Mouse (Mus musculus) fat pad, adult 2 months (tissue): Measurements from ENCODE around the gene Oser1.

Source experiments
- DNase-seq: peaks from one replicate; pipeline ENCODE4 v3.0.0-alpha.2; 2011; ENCODE audit warnings: low read depth, low spot score; ENCODE audit errors: extremely low read depth

The Oser1 gene

DNA sequence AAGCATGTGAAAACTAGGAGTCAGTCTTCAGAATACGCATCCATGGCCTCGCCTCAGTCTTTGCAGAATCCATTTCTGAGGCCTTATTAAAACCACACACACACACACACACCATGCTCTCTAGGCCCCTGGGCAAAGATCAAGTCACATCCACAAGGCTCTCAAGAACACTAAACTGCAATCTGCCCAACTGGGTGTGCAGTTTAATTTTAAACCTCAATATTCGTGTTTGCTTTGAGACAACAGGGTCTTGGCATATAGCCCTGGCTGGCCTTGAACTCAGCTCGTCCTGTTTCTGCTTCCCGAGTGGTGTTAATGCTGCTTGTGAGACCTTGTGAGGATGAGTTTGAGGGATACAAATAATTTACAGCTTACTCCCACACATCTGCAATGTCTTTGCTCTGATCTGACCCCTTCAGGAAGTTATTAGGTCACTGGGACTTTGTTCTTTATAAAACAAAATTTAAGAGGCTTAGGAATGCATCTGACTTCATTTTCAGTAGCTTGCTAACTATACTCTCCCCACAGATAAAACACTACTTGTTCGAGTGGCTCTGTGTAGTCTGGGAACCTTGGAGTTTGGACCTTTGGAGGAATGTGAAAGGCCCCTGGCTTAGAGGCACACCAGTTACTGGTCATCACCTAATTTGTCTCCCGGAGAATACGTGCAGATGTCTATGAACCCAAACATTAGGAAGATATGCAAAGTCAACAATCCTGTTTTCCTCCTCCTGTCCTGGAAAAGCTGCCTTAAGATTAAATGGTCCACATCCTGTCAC, 20.3 kb downstream of the Oser1 start:
- no peak for DNase-seq

DNA sequence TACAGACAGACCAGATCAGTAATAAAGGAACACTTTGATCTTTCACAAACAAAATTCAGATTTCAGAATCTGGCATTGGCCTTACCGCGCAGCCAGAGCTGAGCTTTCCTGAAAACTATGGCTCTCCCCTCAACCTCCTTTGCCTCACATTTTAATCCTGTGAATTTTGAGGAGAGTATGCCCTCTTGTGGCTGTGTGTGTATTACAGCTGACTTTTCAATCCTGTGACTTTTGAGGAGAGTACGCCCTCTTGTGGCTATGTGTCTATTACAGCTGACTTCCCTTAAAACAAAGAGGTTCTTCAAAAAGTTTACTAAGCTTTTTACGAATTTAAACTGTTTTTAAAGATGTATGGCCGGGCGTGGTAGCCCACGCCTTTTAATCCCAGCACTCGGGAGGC, 23.3 kb downstream of the Oser1 start:
- no peak for DNase-seq

DNA sequence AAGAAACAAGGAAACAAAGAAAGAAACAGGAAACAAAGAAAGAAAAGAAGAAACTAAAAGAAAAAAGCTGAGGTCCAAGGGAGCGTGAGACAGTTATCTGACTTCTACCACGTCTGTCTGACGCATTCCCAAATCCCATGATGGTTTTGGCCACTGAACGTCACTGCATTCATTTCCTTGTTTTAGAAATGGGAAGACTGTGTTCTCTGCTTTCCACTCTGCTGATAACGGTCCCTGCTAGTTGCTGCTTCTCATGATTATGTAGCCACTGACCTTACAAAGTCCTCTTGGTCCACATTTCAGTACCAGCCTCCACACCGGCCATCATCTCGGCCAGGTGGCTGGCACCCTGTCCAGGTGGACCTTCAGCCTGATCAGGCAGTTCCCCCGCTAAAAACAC, 25.3 kb downstream of the Oser1 start:
- no peak for DNase-seq

DNA sequence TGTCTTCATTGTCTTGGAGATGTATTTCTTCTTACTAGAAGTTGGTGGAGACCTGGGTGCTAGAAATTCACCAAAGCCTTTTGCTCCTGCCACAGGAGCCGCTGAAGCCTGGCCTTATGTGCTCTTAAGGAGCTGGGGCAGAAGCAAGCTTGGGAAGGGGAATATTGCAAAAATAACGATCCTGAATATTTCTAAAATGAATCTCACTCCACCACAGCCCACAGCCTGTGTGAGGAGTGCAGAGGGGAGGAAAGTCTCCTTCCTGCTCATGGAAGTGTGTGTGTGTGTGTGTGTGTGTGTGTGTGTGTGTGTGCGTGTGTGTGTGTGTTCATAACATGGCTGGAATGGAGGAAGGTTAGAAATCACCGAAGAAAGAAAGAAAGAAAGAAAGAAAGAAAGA, 25.7 kb downstream of the Oser1 start:
- no peak for DNase-seq

DNA sequence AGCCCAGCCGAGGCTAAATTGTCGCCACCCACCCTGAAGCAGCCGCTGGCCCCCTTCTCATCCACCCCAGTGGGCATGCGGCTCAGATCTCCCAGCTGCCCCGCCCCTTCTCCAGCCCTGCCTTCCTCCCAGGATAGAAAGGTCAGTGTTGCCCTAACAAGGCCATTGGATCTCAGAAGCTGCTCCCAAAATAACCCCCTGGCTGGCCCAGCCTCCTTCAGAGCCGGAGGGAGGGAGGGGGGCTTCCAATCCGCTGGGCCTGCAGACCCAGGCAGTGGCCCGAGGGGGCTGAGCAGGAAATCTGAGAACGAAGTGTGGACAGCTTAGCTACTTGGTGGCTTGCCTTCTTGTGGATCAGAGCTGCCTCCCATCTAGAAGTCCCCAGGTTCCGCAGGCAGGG, 26.6 kb downstream of the Oser1 start, which contains the start of gene Jph2:
TSS of gene Jph2 (minus strand) at position 89 of the 400 bp plus-strand sequence.
- no peak for DNase-seq

DNA sequence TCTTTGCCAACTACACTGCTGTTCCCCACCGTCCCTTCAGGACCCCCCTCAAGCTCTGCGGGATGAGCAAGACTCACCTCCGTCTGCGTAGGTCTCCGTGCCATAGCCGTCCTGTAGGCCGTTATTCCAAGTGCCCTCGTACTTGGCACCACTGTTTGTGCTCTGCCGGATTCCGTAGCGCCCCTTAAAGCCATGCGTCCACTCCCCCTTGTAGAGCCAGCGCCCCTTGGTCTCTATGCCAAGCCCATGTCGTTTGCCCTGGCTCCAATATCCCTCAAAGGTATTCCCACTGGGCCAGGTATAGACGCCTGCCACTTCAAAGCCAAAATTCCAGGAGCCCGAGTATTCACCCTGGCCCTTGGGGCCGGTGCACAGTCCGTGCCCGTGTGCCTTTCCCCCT, 27.4 kb downstream of the Oser1 start:
- DNase-seq = no peak

DNA sequence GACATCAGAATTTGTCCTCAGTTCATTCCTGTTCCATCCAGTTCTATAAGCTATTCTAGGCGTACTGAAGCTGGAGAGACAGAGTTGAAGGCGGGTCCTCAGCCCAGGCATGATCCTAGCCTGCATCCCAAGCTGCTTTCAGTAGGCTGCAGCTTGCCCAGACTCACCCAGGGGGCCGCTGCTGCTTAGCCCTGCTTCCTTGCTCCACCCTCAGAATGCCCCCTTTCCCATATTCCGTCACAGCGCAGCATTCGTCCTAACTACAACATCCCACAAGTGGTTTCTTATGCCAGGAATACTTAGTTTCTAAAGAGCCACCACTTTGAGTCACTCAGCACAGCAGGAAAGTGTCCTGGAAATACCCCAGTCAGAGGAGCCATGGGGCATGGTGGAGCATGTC, 29.5 kb downstream of the Oser1 start:
- DNase-seq = no peak

DNA sequence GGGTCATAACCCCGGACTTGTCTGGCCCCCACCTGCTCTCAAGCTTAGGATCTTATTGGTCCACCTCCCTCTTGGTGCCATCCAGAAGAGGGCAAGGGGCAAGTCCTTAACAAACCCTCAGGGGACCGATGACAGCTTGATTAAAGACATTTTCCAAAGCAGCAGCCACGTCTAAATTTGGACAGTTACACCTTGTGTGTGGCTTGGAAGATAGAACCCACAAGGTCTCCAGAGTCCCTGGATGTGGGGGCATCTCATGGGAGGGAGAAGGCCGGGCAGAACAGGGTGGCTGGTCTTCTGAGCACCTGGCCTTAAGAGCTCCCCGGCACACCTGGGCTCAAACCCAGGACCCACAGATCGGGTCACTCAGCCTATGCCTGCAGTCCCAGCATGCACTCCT, 30.5 kb downstream of the Oser1 start:
- no peak for DNase-seq

DNA sequence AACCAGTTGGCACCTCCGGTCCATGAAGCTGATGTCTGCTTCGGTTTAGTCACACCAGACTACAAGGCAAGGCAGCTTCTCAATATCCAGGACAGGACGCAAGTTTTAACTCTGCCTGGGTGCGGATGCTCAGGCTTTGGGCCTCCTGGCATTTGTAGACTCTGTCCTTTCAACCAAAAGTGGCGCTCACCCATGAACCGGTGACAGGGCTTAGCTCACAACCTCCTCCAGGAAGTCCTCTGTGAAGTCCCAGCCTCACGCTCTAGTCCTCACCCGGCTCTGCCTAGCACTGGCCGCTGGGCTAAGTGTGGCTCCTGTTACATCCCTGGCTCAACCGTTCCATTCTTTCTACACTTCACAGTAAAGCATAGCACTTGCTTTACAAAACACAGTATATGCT, 31.3 kb downstream of the Oser1 start:
- DNase-seq = no peak

DNA sequence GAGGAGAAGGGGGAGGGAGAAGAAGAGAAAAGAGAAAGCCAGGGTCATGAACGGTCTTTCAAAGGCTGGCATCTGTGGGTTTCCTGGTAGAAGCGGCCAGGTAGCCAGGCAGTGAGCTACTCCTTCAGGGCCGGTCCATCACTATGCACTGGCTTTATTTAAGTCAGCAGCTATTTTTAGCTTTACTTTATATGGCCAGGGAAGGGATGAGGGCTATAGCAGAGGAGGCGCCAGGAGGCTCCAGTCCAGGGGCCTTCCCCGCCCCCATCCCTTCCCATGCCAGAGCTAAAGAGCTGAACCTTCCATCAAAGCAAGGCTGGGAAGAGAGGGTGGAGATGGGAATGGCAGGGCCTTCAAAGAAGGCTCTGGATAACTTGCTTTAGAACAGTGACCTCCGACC, 32.1 kb downstream of the Oser1 start:
- no peak for DNase-seq

DNA sequence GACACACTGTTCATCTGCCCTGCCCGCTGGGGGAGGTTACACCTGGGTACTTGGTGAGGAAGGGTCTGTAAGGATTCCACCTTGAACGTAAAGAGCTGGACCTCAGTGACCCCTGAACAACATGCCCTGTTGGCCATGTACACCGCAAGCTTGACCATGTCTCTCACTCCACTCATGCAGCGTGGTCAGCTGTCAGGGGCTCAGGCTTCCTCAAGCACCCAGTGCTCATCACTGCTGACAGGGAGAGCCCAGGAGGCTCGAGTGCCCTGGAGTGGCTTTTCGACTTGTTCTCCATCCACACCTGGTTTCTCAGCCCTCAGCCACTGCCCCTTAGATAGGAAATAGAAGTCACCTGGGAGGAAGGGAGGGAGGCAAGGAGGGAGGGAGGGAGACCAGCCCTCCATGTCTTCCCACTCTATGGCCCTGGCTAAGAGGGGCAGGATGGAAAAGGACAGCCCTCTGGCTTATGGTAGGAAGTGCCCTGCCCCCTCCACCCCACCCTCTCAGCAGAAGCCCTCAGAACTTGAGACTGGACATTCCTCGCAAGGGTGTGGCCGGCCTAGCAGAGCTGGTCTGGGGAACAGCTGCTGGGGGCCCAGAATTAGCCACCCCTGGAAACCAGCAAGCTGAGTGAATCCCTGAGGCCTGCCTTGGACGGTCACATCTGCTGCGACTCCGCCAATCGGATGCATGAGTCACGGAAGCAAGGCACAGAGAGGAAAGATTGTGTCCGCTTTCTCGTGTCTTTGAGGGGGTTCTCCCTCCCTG, 37.9 kb downstream of the Oser1 start:
- DNase-seq = no peak

DNA sequence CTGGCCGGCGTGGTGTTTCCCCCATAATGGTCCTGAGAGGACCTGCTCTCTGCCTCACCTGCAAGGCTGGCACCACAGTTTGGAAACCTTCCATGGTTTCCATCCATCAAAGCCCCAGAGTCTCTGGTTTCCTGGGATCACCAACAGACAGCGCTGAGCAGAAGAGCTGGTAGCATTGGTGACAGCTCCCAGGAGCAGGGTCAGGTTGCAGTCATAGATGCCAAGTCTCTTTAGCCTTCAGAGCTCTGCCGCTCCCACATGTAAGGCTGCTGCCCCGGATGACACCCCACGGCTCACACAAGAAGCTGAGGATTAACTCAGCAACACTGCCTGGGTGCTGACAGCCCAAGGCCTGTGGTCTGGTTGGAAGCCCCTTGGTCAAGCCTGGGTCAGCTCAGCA, 39.4 kb downstream of the Oser1 start:
- DNase-seq = no peak

DNA sequence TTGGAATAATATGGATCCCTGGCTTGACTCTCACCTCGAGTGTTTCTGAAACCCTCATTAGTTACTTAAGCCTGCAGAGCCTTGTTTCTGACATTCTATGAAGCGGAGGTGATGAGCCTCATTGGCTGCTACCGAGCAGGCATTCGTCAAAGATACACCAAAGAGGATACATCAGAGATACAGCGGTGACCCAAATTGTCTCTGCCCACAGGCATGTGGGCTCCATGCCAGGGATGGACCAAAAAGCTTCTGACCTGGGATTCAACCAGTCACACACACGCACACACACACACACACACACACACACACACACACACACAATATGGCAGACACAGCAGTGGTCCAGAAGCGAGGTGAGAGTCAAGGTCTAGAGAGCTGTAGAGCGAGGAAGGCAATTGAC, 43.3 kb downstream of the Oser1 start:
- no peak for DNase-seq

DNA sequence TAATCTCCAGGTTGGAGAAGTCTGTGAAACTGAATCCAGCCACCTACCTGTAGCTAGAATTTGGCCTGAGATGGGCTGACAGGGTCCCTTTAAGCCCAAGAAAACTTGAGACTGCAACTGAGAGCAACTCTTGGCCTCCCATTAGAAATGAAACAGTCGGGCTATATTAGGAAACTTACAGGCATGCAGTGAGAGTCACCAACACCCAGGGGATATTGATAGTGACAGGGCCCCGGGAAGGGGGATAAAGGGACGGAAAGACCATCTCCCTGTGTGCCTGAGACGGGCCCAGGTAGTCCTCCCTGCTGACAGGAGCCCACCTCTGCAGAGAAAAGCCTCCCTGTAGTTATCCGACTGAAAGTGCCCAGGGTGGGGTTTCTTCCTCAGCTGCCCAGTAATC, 45.1 kb downstream of the Oser1 start:
- DNase-seq = no peak

DNA sequence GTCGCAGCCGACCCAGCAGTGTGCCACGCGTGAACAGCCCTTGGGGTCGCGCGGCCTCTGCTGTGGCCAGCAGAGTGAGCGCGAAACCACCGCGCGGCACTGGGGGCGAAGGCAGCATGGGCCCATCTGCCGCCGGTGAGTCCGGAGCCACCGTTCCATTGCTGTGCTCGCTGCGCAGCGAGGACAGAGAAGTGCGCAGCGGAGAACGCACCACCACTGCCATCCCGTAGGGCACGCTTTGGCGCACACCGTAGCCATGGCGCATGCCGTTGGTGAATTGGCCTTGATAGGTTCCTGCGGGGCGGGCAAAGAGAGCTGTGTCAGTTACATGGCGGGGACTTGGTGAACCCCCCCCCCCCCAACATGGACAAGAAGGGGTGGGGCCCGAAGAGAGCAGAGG, 48.4 kb downstream of the Oser1 start:
- no peak for DNase-seq

DNA sequence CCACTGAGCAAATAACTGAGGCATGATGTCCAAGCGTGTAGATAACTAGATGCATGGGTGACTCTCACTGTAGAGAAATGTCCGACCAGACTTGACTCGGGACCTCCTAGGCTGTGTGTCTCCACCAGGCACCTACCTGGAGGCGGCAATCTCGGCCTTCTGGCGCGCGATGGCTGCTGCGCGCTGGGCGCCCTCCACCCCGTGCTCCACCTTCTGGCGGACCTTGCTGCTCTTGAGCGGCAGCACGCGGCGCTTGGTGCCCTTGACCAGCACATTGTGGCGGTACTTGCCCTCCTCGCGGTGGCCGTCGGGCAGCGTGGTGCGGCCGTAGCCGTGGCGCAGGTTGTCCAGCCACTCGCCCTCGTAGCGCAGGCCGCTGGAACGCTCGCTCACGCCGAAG, 49.0 kb downstream of the Oser1 start:
- DNase-seq = no peak

DNA sequence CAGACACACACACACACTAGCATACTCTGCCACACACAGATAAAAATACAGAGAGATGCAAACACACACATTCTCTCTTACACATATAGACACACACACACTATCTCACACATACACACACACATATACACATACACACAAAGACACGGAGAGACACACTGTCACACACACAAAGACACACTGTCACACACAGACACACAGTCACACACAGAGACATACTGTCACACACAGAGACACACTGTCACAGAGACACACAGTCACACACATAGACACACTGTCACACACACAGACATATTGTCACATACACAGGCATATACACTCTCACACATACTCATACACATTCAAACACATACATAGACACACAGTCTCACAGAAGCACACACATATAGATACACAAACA, 51.9 kb downstream of the Oser1 start:
- no peak for DNase-seq

DNA sequence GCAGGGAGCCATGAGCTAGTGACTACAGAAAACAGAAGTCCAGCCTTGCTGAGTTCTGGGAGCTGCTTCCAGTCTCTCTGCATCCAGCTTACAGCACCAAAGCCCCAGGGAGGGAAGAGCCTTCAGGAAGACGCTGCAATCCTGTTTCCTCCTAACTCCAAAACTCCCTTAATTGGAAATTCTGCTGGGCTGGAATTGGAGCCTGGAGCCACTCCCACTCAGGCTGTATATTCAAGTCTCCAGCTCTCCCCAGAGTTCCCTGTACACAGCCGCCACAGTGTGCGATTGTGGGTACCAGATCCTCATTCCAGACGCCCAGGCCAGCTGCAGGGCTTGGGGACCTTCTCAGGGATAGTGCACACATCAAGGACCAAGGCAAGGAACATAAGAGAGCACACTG, 54.3 kb downstream of the Oser1 start:
- no peak for DNase-seq

DNA sequence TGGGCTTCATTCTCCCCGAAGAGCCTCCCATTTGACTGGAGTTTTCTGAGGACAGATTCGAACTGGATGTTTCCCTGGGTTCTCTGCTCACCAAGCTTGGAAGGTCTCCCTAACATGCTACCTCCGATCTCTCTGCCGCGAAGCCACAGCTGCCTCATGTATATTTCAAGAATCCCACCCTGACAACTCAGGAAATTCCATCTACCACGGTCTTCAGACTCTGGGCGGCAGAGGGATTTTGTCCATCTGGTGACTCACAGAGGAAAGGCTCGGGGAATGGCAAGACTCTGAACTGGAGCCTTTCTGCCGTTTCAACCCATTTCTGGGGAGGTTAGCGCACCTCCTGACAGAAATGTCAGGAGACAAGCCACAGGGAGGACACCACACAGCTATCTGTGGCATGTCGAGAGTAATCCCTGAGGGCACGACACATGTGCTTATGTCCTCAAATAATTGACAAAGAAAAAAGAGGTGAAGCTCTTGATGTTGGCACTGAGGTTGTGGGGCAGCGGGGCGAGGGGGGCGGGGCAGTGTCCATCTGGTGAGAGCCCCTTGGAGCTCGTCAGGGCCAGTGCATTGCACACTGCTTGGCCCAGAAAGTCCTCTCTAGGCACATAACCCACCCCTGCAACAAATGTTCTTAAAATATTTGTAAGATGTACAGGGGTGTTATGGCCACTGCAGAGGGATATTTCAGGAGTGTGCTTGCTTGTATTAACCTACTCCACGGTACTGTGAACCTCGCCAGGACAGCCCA, 59.5 kb downstream of the Oser1 start:
- DNase-seq = no peak

DNA sequence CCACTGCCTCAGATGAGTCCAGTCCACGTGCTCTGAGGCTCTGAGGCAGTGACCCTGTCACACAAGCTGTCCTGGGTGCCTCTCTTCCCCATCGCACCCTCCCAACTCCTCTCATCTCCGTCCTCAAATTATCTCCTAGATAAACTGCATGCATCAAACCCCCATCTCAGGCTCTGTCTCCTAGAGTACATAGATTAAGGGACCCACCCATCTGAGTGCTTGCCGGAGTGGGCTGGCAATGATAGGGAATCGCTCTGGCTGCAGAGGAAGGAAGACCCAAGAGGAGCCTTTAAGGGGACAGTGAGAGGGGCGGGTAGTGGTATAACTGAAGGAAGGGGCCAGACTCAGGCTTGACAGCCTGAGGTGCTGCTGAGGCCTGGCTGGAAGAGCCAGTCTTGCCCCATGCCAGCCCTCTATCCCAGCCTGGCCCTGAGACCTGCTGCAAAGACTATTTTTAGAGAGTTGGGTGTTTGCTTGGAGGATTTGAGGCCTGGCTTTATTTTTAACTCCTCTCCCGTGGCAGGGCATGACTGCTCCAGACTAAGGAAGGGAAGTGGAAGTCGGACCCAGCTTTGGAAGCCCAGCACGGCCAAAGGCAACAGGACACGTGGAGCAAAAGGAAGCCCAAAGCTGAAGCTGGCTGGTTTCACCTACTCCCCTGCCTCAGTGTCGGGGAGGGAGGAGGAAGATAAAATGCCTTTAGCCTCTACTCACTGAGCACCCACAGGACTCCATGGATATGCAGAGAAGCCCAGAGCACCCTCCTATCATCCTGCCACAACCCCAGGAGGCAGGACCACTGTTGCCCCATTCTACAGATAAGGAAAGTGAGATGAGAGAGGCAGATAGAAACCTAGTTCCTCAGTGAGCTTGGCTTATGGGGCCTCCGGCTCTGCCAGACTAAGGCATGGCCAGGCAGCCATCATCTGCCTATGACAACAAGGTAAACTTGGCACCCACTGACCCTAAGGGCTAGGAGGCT, 61.3 kb downstream of the Oser1 start:
- DNase-seq = no peak
